Mouse (Mus musculus) ES-Bruce4 (cell line): Measurements from ENCODE around the gene Card10.

Source experiments
- CTCF ChIP-seq: IDR thresholded peaks from one replicate; pipeline ENCODE4 v1.8.1; 2011; ENCODE audit warnings: low read depth, low read length
- POLR2A ChIP-seq: IDR thresholded peaks from one replicate; pipeline ENCODE4 v1.8.1; 2011; ENCODE audit warnings: low read length; ENCODE audit not compliant: insufficient read depth

- no peak for TF ChIP-seq POLR2A
- no peak for TF ChIP-seq CTCF
Measured at GRCm38 (mm10) chr15:78742831-78743230, 60.0 kb downstream of the Card10 start.
